Mouse (Mus musculus) liver, embryonic 11.5 days (tissue): ENCODE results near the gene Ccl22. TPM values are rescaled to one million over a fixed set of nuclear protein-coding genes. Genes with fewer than 3 reads are reported as not detected.
A peak's percentile ranks its signal among the peaks of the same experiment; 100 is the strongest.

Experiments used
- ATAC-seq: fragments of 200-750 bp; cut with Nextera tagmentation; replicated peaks from 2 replicates; pipeline ENCODE4 v1.8.0; 2017; ENCODE audit warnings: moderate number of reproducible peaks, mild to moderate bottlenecking, moderate TSS enrichment, moderate library complexity; ENCODE audit not compliant: low FRiP score
- DNase-seq: peaks from one replicate; pipeline ENCODE4 v3.0.0-alpha.2; 2017; ENCODE audit warnings: low spot score
- H3K27ac ChIP-seq: fragments of 300-500 bp; sonication (generic); 2 replicates; pipeline ENCODE4 v1.5.1; 2014; ENCODE audit warnings: mild to moderate bottlenecking, low read depth, low read length, control low read depth
- H3K27me3 ChIP-seq: fragments of 300-500 bp; sonication (generic); replicated peaks from 2 replicates; pipeline ENCODE4 v1.6.1; 2014; ENCODE audit warnings: low read length, mixed read lengths; ENCODE audit not compliant: control insufficient read depth, insufficient read depth
- H3K36me3 ChIP-seq: fragments of 300-500 bp; sonication (generic); 2 replicates; pipeline ENCODE4 v1.6.1; 2014; ENCODE audit warnings: mild to moderate bottlenecking, low read length, moderate library complexity, mixed read lengths; ENCODE audit not compliant: control insufficient read depth, insufficient read depth
- H3K4me1 ChIP-seq: fragments of 300-500 bp; sonication (generic); replicated peaks from 2 replicates; pipeline ENCODE4 v1.6.1; 2014; ENCODE audit warnings: low read length, mixed read lengths; ENCODE audit not compliant: control insufficient read depth, insufficient read depth
- H3K4me2 ChIP-seq: fragments of 300-500 bp; sonication (generic); 2 replicates; pipeline ENCODE4 v1.6.1; 2014; ENCODE audit warnings: mild to moderate bottlenecking, control low read depth, moderate library complexity
- H3K4me3 ChIP-seq: fragments of 300-500 bp; sonication (generic); 2 replicates; pipeline ENCODE4 v1.5.1; 2014; ENCODE audit warnings: low read depth, low read length, control low read depth
- H3K9ac ChIP-seq: fragments of 300-500 bp; sonication (generic); 2 replicates; pipeline ENCODE4 v1.6.1; 2014; ENCODE audit warnings: low read depth, low read length, control low read depth
- H3K9me3 ChIP-seq: fragments of 300-500 bp; sonication (generic); 2 replicates; pipeline ENCODE4 v1.6.1; 2016; ENCODE audit warnings: low read length, inconsistent platforms, mixed read lengths; ENCODE audit not compliant: control insufficient read depth
- WGBS: fragments of 180-500 bp; shearing (Covaris S2); extraction: QIAGEN DNeasy Blood & Tissue Kit; methylation state at CpG from one replicate; pipeline ENCODE4 v1.1.7; 2014; 5-methylcytosine and 5-hydroxymethylcytosine counted together
- polyA plus RNA-seq: library from polyadenylated mRNA; unstranded; fragments of >200 nt; fragmentation: Nextera tagmentation; extraction: Ambion mirVana; gene quantifications from 2 replicates; pipeline ENCODE4 v1.2.1, GENCODE M21; 2014

The Ccl22 gene
- polyA plus RNA-seq, 1 experiment from 2014 or later: not detected

DNA sequence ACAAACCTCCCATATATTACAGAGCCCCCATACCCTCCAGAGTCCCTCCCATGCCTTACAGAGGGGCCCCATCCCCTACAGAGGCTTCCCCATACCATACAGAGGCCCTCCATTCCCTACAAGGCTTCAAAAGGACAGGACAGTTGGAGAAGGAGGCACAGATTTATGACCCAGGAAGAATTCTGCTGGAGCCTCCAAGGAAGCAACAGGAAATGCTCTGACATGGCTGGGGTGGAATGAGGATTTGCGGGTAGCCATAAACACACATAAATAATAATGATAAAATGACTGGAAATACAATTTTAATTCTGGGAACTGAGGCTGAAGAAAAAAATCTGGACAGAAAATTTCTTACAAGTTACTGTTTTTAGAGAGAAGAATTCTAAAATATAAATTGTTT lies 28.5 kb upstream of the Ccl22 start:
- no peak overlapping the region for H3K4me2 ChIP-seq
- no peaks in the 10 kb centered on the region for H3K36me3 ChIP-seq
- DNase-seq (no peak), ATAC-seq (no peak)
- H3K4me3 ChIP-seq: no peak overlapping the region
- H3K9me3 ChIP-seq: no peaks in the 10 kb centered on the region
- no peaks in the 10 kb centered on the region for H3K27me3 ChIP-seq
- WGBS: 86% methylated on average over 1 of the region's 1 CpGs
- no peak overlapping the region for H3K27ac ChIP-seq
- H3K9ac ChIP-seq: no peak overlapping the region
- H3K4me1 ChIP-seq: no peaks in the 10 kb centered on the region

DNA sequence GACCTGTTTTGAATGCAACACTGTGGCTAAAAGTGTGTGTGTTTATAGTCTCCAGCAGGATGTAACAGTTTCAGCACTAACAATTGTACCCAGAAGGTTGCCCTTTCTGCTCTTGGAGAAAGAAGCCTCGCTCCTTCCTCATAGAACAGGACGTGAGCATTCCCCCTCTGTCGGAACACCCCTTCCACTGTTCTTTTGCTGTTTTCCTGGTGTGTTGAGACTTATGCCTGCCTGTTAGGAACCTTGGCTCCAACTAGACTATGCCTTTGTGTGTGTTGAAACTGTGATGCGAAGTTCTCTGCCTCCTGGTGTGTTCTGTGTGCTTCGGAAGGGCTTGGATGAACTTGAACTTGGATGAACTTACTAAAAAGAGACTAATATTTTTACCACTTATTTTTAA lies 19.4 kb upstream of the Ccl22 start:
- Histone ChIP-seq H3K27me3 (no peaks in the 10 kb centered on the region), H3K4me1 (peaks cover 4% of the 10 kb centered on the region), H3K9me3 (no peaks in the 10 kb centered on the region), H3K9ac (no peak overlapping the region), H3K4me3 (no peak overlapping the region), H3K36me3 (no peaks in the 10 kb centered on the region), H3K4me2 (no peak overlapping the region), H3K27ac (no peak overlapping the region)
- no peak for DNase-seq
- WGBS: 80% methylated on average over 5 of the region's 5 CpGs
- ATAC-seq: no peak

DNA sequence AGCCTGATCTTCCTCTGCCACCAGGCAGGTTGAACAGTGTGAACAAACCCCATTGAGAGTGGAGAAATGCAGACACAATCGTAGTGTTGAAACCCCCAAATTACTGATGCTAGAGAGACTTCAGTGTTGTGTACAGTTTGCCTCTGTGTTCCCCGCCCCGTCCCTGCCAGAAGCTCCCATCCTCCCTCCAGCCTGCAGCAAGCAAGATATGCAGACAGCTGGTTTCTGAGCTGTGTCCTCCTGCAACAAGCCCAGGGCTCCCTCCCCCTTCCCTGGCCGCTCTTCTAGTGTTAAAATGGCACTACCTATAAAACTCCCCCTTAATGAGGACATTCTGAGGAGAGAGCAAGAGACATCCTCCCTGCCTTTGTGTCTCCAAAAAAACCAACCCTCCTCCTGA lies 16.1 kb upstream of the Ccl22 start:
- H3K4me1 ChIP-seq: peaks cover 13% of the 10 kb centered on the region
- H3K27ac ChIP-seq: no peak overlapping the region
- H3K4me2 ChIP-seq: no peak overlapping the region
- H3K27me3 ChIP-seq: no peaks in the 10 kb centered on the region
- WGBS: 47% methylated on average over 4 of the region's 4 CpGs
- no peaks in the 10 kb centered on the region for H3K9me3 ChIP-seq
- H3K36me3 ChIP-seq: no peaks in the 10 kb centered on the region
- no peak for DNase-seq
- no peak overlapping the region for H3K9ac ChIP-seq
- peak; percentile 71 for ATAC-seq
- H3K4me3 ChIP-seq: no peak overlapping the region

DNA sequence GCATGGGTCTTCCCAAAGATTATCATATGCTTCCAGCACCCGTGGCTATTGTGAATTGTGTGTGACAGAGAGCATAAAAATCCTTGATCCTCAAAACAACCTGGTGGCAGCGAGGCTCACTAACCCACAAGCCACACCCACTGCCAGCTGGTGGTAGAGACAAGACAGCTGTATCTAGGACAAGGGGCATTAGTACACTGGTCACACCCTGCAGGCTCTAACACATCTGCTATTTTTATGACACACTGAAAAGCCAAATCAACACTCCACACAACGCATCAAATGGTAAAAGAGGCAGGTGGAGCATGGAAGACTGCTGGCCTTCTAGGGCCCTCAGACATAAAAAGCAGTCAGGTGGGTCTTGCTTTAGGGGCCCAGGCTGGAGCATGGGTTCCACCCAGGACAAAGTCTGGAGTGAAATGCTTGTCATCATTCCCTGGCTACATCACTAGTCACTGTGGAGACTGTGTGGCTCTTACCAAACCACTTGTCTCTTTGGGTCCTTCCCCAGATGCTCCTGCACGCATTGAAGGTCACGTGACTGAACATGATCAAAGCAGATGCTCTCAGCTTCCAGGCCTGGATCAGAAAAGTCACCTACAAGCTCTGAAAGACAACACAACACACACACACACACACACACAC lies 11.4 kb upstream of the Ccl22 start:
- DNase-seq (no peak), ATAC-seq (peak; percentile 96)
- Histone ChIP-seq H3K36me3 (no peaks in the 10 kb centered on the region), H3K9ac (0 out of 2 replicates have a peak overlapping the region, but pooled peaks have one; percentile 49), H3K27ac (peak overlapping the region; percentile 82), H3K4me2 (peak overlapping the region; percentile 37), H3K9me3 (no peaks in the 10 kb centered on the region), H3K4me1 (peaks cover 20% of the 10 kb centered on the region), H3K27me3 (no peaks in the 10 kb centered on the region), H3K4me3 (no peak overlapping the region)
- 48% methylated on average over 5 of the region's 5 CpGs for WGBS

DNA sequence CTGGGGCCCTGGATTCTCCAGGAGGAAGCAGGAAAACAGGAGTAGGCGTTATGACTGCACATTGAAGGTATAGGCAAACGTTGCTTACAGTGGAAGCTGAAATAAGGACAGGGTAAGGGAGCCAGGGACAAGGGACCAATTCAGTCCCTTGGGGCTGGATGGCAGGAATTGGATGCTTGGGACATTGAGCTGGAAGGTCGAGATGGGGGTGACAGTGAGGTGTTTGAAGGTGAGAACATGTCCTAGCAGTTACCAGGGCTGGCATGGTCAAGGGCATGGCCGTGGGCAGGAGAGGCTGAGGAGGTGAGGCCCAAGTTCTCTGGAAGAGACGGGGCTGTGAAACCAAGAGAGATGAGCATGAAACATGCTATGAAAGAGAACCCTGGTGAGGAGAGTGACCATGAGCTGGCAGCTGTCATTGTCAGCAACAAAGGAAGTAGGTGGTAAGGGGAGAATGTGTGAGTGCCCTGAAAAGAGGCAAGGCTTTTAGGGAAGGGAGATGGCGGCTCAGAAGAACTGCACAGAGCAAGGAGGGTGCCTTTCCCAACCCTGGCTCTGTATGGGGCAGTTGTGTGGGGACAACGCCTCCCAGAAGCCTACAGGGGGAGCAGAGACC lies 10.5 kb upstream of the Ccl22 start:
- Histone ChIP-seq H3K27me3 (no peaks in the 10 kb centered on the region), H3K4me2 (no peak overlapping the region), H3K9me3 (no peaks in the 10 kb centered on the region), H3K9ac (peak overlapping the region; percentile 49; the same call in 1 of the 2 replicates), H3K27ac (peak overlapping the region; percentile 82), H3K36me3 (no peaks in the 10 kb centered on the region), H3K4me3 (no peak overlapping the region), H3K4me1 (peaks cover 16% of the 10 kb centered on the region)
- 75% methylated on average over 7 of the region's 7 CpGs for WGBS
- ATAC-seq (no peak), DNase-seq (no peak)

DNA sequence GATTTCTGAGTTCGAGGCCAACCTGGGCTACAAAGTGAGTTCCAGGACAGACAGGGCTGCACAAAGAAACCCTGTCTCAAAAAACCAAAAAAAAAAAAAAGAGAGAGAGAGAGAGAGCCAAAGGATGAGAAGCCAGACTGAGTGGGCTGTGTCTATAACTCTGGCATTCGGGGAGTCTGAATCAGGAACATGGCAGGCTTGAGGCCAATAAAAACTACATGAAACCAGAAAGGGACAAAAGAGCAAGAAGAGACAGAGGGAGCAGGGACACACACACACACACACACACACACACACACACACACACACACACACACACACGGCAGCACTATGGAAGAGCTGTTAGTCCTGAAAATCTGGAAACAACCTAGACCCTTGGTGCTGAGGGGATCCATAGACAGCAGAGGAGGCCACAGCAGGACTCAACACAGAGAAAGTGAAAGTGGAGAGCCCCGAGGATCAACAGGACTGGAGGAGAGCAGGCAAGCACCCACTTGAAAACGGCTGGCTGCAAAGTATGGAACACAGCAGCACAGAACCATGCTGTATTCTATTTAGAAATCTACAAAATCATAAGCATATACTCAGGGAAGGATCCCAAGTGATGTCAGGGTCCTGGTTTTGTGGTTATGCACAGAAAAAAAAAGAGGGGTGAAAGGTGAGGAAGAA lies 9.8 kb upstream of the Ccl22 start:
- ATAC-seq: no peak
- no peak for DNase-seq
- H3K36me3 ChIP-seq: no peaks in the 10 kb centered on the region
- H3K4me3 ChIP-seq: no peak overlapping the region
- peak overlapping the region; percentile 50 for H3K4me2 ChIP-seq
- WGBS: 66% methylated on average over 5 of the region's 5 CpGs
- H3K27ac ChIP-seq: no peak overlapping the region; the same call in 1 of the 2 replicates
- peaks cover 16% of the 10 kb centered on the region for H3K4me1 ChIP-seq
- H3K27me3 ChIP-seq: no peaks in the 10 kb centered on the region
- H3K9me3 ChIP-seq: peaks cover under 1% of the 10 kb centered on the region; the same call in 1 of the 2 replicates
- 0 out of 2 replicates have a peak overlapping the region, but pooled peaks have one; percentile 37 for H3K9ac ChIP-seq

DNA sequence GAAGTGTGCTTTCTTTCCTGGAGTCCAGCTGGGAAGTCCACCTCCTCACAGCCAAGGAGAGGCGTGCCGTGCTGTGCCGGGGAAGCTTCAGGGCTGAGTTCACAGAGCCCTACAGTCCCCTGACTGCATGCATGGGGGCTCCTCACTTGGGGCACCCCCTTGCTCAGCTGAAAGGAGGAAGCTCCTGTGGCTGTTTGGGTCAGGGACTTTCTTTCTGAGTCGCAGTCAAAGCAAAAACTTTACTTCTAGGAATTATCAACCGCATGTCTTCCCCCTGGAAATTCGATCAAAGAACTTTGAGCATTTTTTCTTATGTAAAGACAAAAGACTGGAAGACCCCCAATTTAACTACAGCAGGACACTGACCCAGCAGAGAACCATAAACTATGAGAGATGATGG lies 5.6 kb upstream of the Ccl22 start:
- no peak overlapping the region for H3K27ac ChIP-seq
- H3K27me3 ChIP-seq: no peaks in the 10 kb centered on the region
- 86% methylated on average over 6 of the region's 6 CpGs for WGBS
- no peak overlapping the region for H3K4me3 ChIP-seq
- H3K9me3 ChIP-seq: peaks cover 3% of the 10 kb centered on the region
- H3K4me1 ChIP-seq: peaks cover 2% of the 10 kb centered on the region
- H3K4me2 ChIP-seq: no peak overlapping the region
- no peak overlapping the region for H3K9ac ChIP-seq
- DNase-seq: no peak
- no peaks in the 10 kb centered on the region for H3K36me3 ChIP-seq
- ATAC-seq: no peak

DNA sequence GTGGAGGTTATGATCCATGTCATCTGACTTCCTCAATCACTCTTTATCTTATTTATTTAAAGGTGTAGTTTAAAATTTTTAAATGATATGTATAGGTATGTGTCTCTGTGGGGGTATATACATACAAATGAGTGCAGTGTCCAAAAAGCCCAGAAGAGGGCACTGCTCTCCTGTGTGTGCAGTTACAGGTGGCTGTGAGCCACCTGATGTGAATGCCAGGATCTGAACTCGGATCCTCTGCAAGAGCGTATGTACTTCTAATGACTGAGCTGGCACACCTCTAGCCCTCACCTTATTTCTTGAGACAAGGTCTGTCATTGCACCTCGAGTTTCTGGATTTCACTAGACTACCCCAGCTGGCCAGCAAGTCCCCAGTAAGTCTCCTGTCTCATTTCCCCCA lies 4.8 kb upstream of the Ccl22 start:
- Histone ChIP-seq H3K36me3 (no peaks in the 10 kb centered on the region), H3K27ac (no peak overlapping the region), H3K4me1 (no peaks in the 10 kb centered on the region; the same call in none of the 2 replicates), H3K27me3 (no peaks in the 10 kb centered on the region), H3K9me3 (peaks cover 3% of the 10 kb centered on the region), H3K9ac (no peak overlapping the region), H3K4me2 (no peak overlapping the region), H3K4me3 (no peak overlapping the region)
- no peak for DNase-seq
- ATAC-seq: no peak
- WGBS: 78% methylated on average over 3 of the region's 3 CpGs
